Mouse (Mus musculus): Measurements from ENCODE around the gene Uimc1. TPM values are rescaled to one million over a fixed set of nuclear protein-coding genes. Genes with fewer than 3 reads are reported as not detected.

Uimc1 gene
- total and polyA plus RNA-seq, 2 experiments from 2014 or later: 11.1 to 12.5 TPM

DNA sequence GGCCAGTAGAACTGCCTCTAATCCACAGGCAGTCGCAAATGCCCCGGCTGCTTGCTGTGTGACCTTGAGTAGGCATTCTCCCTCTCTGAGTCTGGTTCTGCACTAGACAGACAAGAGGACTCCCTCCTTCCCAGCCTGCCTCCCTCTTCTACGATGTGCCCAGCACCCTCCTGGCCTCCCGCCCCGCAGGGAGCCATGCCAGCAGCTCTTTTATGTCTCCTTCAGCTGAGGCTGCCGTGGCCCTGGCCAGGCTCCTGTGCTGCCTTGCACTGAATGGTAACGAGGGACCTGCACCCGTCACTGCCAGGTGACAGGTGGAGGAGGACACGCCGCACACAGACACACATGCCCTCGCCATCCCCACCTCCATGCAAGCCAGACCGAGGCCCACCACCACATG is 119.1 kb downstream of the Uimc1 start:
- H3K36me3 ChIP-seq (replicated peaks; ENCODE audit: control insufficient read depth, insufficient read depth, low read length): no peaks in the 10 kb centered on the region
- H3K9ac ChIP-seq (replicated peaks; ENCODE audit: low read depth, low read length): no peak overlapping the region
- H3K4me2 ChIP-seq (ENCODE audit: low read depth, low read length): no peak overlapping the region
- no peaks in the 10 kb centered on the region for H3K4me1 ChIP-seq (ENCODE audit: control insufficient read depth, insufficient read depth)
- 72% methylated on average over 12 of the region's 12 CpGs for WGBS
- DNase-seq (ENCODE audit: low spot score): no peak
- H3K4me3 ChIP-seq (ENCODE audit: low read depth, low read length): no peak overlapping the region
- H3K27me3 ChIP-seq (ENCODE audit: control insufficient read depth, insufficient read depth, low read length): peaks cover 11% of the 10 kb centered on the region; the same call in 1 of the 2 replicates
- no peaks in the 10 kb centered on the region for H3K9me3 ChIP-seq (replicated peaks; ENCODE audit: control insufficient read depth, low read length)
- TF ChIP-seq EP300 (IDR thresholded peaks at IDR 0.05; ENCODE audit: low read depth): no peak
- no peak for TF ChIP-seq CTCF (IDR thresholded peaks at IDR 0.05; ENCODE audit: low read depth)
- ATAC-seq (ENCODE audit: insufficient read depth, low read depth): no peak
- no peak overlapping the region for H3K27ac ChIP-seq (ENCODE audit: low read depth)

DNA sequence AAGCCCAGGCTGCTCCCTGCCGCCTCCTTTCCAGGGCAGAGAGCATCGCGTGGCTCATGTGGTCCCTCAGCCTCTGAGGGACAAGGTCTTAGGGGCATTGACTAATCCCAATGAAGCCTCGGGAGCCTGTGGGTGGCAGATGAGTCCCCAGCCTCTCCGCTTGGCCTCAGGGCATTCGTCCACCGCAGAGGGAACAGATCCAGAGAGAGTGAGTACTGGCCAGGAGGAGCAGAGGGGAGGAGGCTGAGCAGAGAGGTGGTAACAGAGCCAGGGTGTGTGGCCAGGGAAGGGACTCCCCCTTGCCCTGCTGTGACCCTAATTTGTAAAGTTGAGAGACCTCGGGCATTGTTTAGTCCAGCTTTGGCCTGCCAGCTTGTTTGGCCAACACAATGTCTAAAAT is 121.3 kb downstream of the Uimc1 start:
- Histone ChIP-seq H3K27ac (ENCODE audit: low read depth) (no peak overlapping the region), H3K9me3 (replicated peaks; ENCODE audit: control insufficient read depth, low read length) (no peaks in the 10 kb centered on the region), H3K4me1 (ENCODE audit: control insufficient read depth, insufficient read depth) (no peaks in the 10 kb centered on the region), H3K4me3 (ENCODE audit: low read depth, low read length) (no peak overlapping the region), H3K4me2 (ENCODE audit: low read depth, low read length) (no peak overlapping the region), H3K36me3 (replicated peaks; ENCODE audit: control insufficient read depth, insufficient read depth, low read length) (no peaks in the 10 kb centered on the region), H3K27me3 (ENCODE audit: control insufficient read depth, insufficient read depth, low read length) (peaks cover 15% of the 10 kb centered on the region; the same call in 1 of the 2 replicates), H3K9ac (replicated peaks; ENCODE audit: low read depth, low read length) (no peak overlapping the region)
- DNase-seq (ENCODE audit: low spot score) (no peak), ATAC-seq (ENCODE audit: insufficient read depth, low read depth) (no peak)
- TF ChIP-seq EP300 (IDR thresholded peaks at IDR 0.05; ENCODE audit: low read depth): no peak
- TF ChIP-seq CTCF (IDR thresholded peaks at IDR 0.05; ENCODE audit: low read depth): no peak
- WGBS: 67% methylated on average over 8 of the region's 8 CpGs

Other genes starting within 250 kb of the Uimc1 start
- 3.7 and 5.5 TPM in 2 replicates for gene Unc5a, start 150.9 kb downstream of the Uimc1 start, total RNA-seq (2014; rRNA removed; ENCODE audit: low replicate concordance)
- gene Unc5a, start 150.9 kb downstream of the Uimc1 start, polyA plus RNA-seq (2015; fragmentation: Nextera tagmentation; extraction: Ambion mirVana): 0.70 and 0.88 TPM in 2 replicates
- 0.38 and 1.0 TPM in 2 replicates for gene Hk3, start 78.9 kb downstream of the Uimc1 start, total RNA-seq (2014; rRNA removed; ENCODE audit: low replicate concordance)
- gene Hk3, start 78.9 kb downstream of the Uimc1 start, polyA plus RNA-seq (2015; fragmentation: Nextera tagmentation; extraction: Ambion mirVana): 0.38 and 0.62 TPM in 2 replicates
- gene Zfp346, start 5.0 kb upstream of the Uimc1 start, total RNA-seq (2014; rRNA removed; ENCODE audit: low replicate concordance): 13.3 and 21.0 TPM in 2 replicates
- gene Zfp346, start 5.0 kb upstream of the Uimc1 start, polyA plus RNA-seq (2015; fragmentation: Nextera tagmentation; extraction: Ambion mirVana): 11.7 and 13.4 TPM in 2 replicates
- not detected in 2 replicates for gene Gm17617, start 33.2 kb upstream of the Uimc1 start, total RNA-seq (2014; rRNA removed; ENCODE audit: low replicate concordance)
- not detected in 2 replicates for gene Gm17617, start 33.2 kb upstream of the Uimc1 start, polyA plus RNA-seq (2015; fragmentation: Nextera tagmentation; extraction: Ambion mirVana)
- not detected in 2 replicates for gene Fgfr4, start 52.3 kb upstream of the Uimc1 start, total RNA-seq (2014; rRNA removed; ENCODE audit: low replicate concordance)
- gene Fgfr4, start 52.3 kb upstream of the Uimc1 start, polyA plus RNA-seq (2015; fragmentation: Nextera tagmentation; extraction: Ambion mirVana): 0.08 and 0.11 TPM in 2 replicates
- gene Nsd1, start 109.5 kb upstream of the Uimc1 start, total RNA-seq (2014; rRNA removed; ENCODE audit: low replicate concordance): 49.3 and 75.1 TPM in 2 replicates
- 39.1 and 45.4 TPM in 2 replicates for gene Nsd1, start 109.5 kb upstream of the Uimc1 start, polyA plus RNA-seq (2015; fragmentation: Nextera tagmentation; extraction: Ambion mirVana)
- 161 and 188 TPM in 2 replicates for gene Prelid1, start 220.2 kb upstream of the Uimc1 start, total RNA-seq (2014; rRNA removed; ENCODE audit: low replicate concordance)
- gene Prelid1, start 220.2 kb upstream of the Uimc1 start, polyA plus RNA-seq (2015; fragmentation: Nextera tagmentation; extraction: Ambion mirVana): 192 and 196 TPM in 2 replicates
- gene Rab24, start 221.6 kb upstream of the Uimc1 start, total RNA-seq (2014; rRNA removed; ENCODE audit: low replicate concordance): 69.2 and 74.5 TPM in 2 replicates
- gene Rab24, start 221.6 kb upstream of the Uimc1 start, polyA plus RNA-seq (2015; fragmentation: Nextera tagmentation; extraction: Ambion mirVana): 53.0 and 59.9 TPM in 2 replicates
- 24.8 and 33.1 TPM in 2 replicates for gene Mxd3, start 229.5 kb upstream of the Uimc1 start, total RNA-seq (2014; rRNA removed; ENCODE audit: low replicate concordance)
- gene Mxd3, start 229.5 kb upstream of the Uimc1 start, polyA plus RNA-seq (2015; fragmentation: Nextera tagmentation; extraction: Ambion mirVana): 8.6 and 11.4 TPM in 2 replicates